Mouse (Mus musculus) liver, adult 2 months (tissue): ENCODE data around the gene Lrrc4b.

ENCODE experiments used
- CTCF ChIP-seq: fragments of 200-500 bp; IDR thresholded peaks from 2 replicates; pipeline ENCODE4 v1.5.1; 2011; ENCODE audit warnings: low read depth, low read length, control low read depth
- POLR2A ChIP-seq: fragments of 200-500 bp; IDR thresholded peaks from 2 replicates; pipeline ENCODE4 v1.6.1; 2011; ENCODE audit warnings: low read length, control low read depth; ENCODE audit not compliant: insufficient read depth; ENCODE audit errors: extremely low read depth

DNA sequence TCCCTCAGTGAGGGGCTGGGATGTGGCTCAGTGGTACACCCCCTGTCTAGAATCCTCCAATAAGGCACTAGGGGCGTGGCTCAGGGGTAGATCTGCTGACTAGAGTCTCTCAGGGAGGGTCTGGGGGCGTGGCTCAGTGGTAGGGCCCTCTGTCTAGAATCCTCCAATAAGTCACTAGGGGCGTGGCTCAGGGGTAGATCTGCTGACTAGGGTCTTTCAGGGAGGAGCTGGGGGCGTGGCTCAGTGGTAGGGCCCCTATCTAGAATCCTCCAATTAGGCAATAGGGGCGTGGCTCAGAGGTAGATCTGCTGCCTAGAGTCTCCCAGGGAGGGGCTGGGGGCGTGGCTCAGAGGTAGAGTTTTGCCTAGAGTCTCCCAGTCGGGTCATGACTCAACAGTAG is 4.6 kb downstream of the Lrrc4b start:
- TF ChIP-seq CTCF (no peak), POLR2A (no peak)
